Mouse (Mus musculus) spleen, adult 18-20 months (tissue): ENCODE results near the gene Akap5.
A peak's percentile ranks its signal among the peaks of the same experiment; 100 is the strongest.

Source experiments
- DNase-seq, 2 experiments: peaks; one replicate each; pipeline ENCODE4 v3.0.0; 2022; ENCODE audit warnings: mixed read lengths in 2 of 2

Akap5 gene

GRCm38 (mm10) chr12:76324679-76325431 lies at the start of gene Akap5:
Gene Akap5, plus strand, starts transcription at chr12:76324891.
- peak; percentile 36 to 52 for DNase-seq

- no peak for DNase-seq
These were observed 46.5 kb upstream of the Akap5 start for GRCm38 (mm10) chr12:76278209-76278608.

- DNase-seq: no peak
These were observed 44.1 kb upstream of the Akap5 start for GRCm38 (mm10) chr12:76280556-76280955.

GRCm38 (mm10) chr12:76281111-76281660 lies 43.5 kb upstream of the Akap5 start:
- DNase-seq: no peak

- DNase-seq: no peak
These were observed 42.6 kb upstream of the Akap5 start for GRCm38 (mm10) chr12:76282132-76282531.

- no peak for DNase-seq
These were observed 42.0 kb upstream of the Akap5 start for GRCm38 (mm10) chr12:76282532-76283173.

GRCm38 (mm10) chr12:76285418-76285817 lies 39.3 kb upstream of the Akap5 start:
- DNase-seq: no peak

- no peak for DNase-seq
These were observed 36.7 kb upstream of the Akap5 start for GRCm38 (mm10) chr12:76287986-76288385.

- no peak for DNase-seq
These were observed 36.2 kb upstream of the Akap5 start for GRCm38 (mm10) chr12:76288494-76288893.

- no peak for DNase-seq
These were observed 35.3 kb upstream of the Akap5 start for GRCm38 (mm10) chr12:76289428-76289827.

GRCm38 (mm10) chr12:76290271-76290670 lies 34.4 kb upstream of the Akap5 start:
- peak in 1 of 2 experiments; percentile 17 for DNase-seq

GRCm38 (mm10) chr12:76293192-76293591 lies 31.5 kb upstream of the Akap5 start:
- DNase-seq: peak; percentile 20 to 67

GRCm38 (mm10) chr12:76297830-76298229 lies 26.9 kb upstream of the Akap5 start:
- no peak for DNase-seq

GRCm38 (mm10) chr12:76299361-76299906 lies 25.3 kb upstream of the Akap5 start:
- no peak for DNase-seq

GRCm38 (mm10) chr12:76300367-76300766 lies 24.3 kb upstream of the Akap5 start:
- DNase-seq: no peak

GRCm38 (mm10) chr12:76303474-76303873 lies 21.2 kb upstream of the Akap5 start:
- no peak for DNase-seq

- no peak for DNase-seq
These were observed 20.5 kb upstream of the Akap5 start for GRCm38 (mm10) chr12:76304199-76304598.

GRCm38 (mm10) chr12:76305107-76305506 lies 19.6 kb upstream of the Akap5 start:
- no peak for DNase-seq

GRCm38 (mm10) chr12:76306852-76307561 lies 17.7 kb upstream of the Akap5 start:
- peak in 1 of 2 experiments; percentile 16 for DNase-seq

- DNase-seq: peak; percentile 19 to 22
These were observed 16.7 kb upstream of the Akap5 start for GRCm38 (mm10) chr12:76307964-76308363.

- DNase-seq: no peak
These were observed 16.3 kb upstream of the Akap5 start for GRCm38 (mm10) chr12:76308436-76308835.

GRCm38 (mm10) chr12:76310007-76310406 lies 14.7 kb upstream of the Akap5 start:
- DNase-seq: no peak

- no peak for DNase-seq
These were observed 14.1 kb upstream of the Akap5 start for GRCm38 (mm10) chr12:76310633-76311032.
